Mouse (Mus musculus) MEL (cell line): ENCODE data around the gene Tbxas1. TPM values are rescaled to one million over a fixed set of nuclear protein-coding genes. Genes with fewer than 3 reads are reported as not detected.

Source experiments
- DNase-seq: peaks from one replicate; pipeline ENCODE4 v3.0.0; 2011; ENCODE audit warnings: low read depth, low spot score
- H3K27ac ChIP-seq: 2 replicates; pipeline ENCODE4 v1.5.1; 2012; ENCODE audit warnings: low read depth, mild to moderate bottlenecking, control low read depth, low read length, moderate library complexity; ENCODE audit not compliant: control insufficient read depth
- H3K27me3 ChIP-seq, 2 experiments: fragments of 150-350 bp in 1 of 2; sonication (generic) in 1 of 2; 2 replicates each; pipeline ENCODE4 v1.6.1; 2012; ENCODE audit warnings: low read length in 2 of 2, mild to moderate bottlenecking in 2 of 2, improper control_type of control experiment in 1 of 2, moderate library complexity in 1 of 2; ENCODE audit not compliant: insufficient read depth in 2 of 2, control insufficient read depth in 1 of 2
- H3K36me3 ChIP-seq, 2 experiments: 2 replicates each; pipeline ENCODE4 v1.6.1; 2012 to 2014; ENCODE audit warnings: low read length in 2 of 2, improper control_type of control experiment in 1 of 2, inconsistent platforms in 1 of 2, mild to moderate bottlenecking in 1 of 2; ENCODE audit not compliant: insufficient read depth in 2 of 2, control insufficient read depth in 1 of 2
- H3K4me1 ChIP-seq, 2 experiments: fragments of 150-350 bp in 1 of 2; sonication (generic) in 1 of 2; 2 replicates each; pipeline ENCODE4 v1.6.1; 2012; ENCODE audit warnings: low read length in 2 of 2, improper control_type of control experiment in 1 of 2, mild to moderate bottlenecking in 1 of 2; ENCODE audit not compliant: insufficient read depth in 2 of 2, control insufficient read depth in 1 of 2
- H3K4me3 ChIP-seq, 2 experiments: fragments of 150-350 bp in 1 of 2; sonication (generic) in 1 of 2; 2 replicates each; pipeline ENCODE4 v1.5.1; 2012; ENCODE audit warnings: low read depth in 2 of 2, low read length in 2 of 2, mild to moderate bottlenecking in 2 of 2, moderate library complexity in 2 of 2, control low read depth in 1 of 2, improper control_type of control experiment in 1 of 2; ENCODE audit not compliant: control insufficient read depth in 1 of 2, insufficient read depth in 1 of 2
- H3K79me2 ChIP-seq: 2 replicates; pipeline ENCODE4 v1.6.1; 2012; ENCODE audit warnings: mild to moderate bottlenecking, low read length, moderate library complexity; ENCODE audit not compliant: control insufficient read depth, poor library complexity, insufficient read depth
- H3K9ac ChIP-seq: 2 replicates; pipeline ENCODE4 v1.6.1; 2012; ENCODE audit warnings: low read depth, mild to moderate bottlenecking, control low read depth, low read length, moderate library complexity; ENCODE audit not compliant: control insufficient read depth, poor library complexity, severe bottlenecking
- H3K9me3 ChIP-seq: fragments of 150-350 bp; sonication (generic); replicated peaks from 2 replicates; pipeline ENCODE4 v1.6.1; 2012; ENCODE audit warnings: mild to moderate bottlenecking, low read length, improper control_type of control experiment, moderate library complexity; ENCODE audit not compliant: insufficient read depth
- BHLHE40 ChIP-seq: IDR thresholded peaks from 2 replicates; pipeline ENCODE4 v1.6.1; 2012; ENCODE audit warnings: low read depth, mild to moderate bottlenecking, inconsistent platforms, low read length, improper control_type of control experiment, borderline replicate concordance
- CHD1 ChIP-seq: IDR thresholded peaks from 2 replicates; pipeline ENCODE4 v1.6.1; 2012; ENCODE audit warnings: low read depth, mild to moderate bottlenecking, inconsistent platforms, low read length, improper control_type of control experiment
- CHD2 ChIP-seq: IDR thresholded peaks from 2 replicates; pipeline ENCODE4 v1.6.1; 2011; ENCODE audit warnings: low read length, improper control_type of control experiment
- CTCF ChIP-seq, 3 experiments: IDR thresholded peaks in 2 of 3; conservative IDR thresholded peaks in 1 of 3; 2 replicates each; pipeline ENCODE4 v1.5.1; 2011 to 2012; ENCODE audit warnings: low read length in 3 of 3, low read depth in 2 of 3, mild to moderate bottlenecking in 2 of 3, improper control_type of control experiment in 1 of 3, inconsistent platforms in 1 of 3, mixed read lengths in 1 of 3, moderate library complexity in 1 of 3; ENCODE audit not compliant: control insufficient read depth in 1 of 3, insufficient read depth in 1 of 3, poor library complexity in 1 of 3, severe bottlenecking in 1 of 3
- E2F4 ChIP-seq: IDR thresholded peaks from 2 replicates; pipeline ENCODE4 v1.6.1; 2011; ENCODE audit warnings: low read depth, low read length, improper control_type of control experiment, borderline replicate concordance
- ELF1 ChIP-seq: IDR thresholded peaks from 2 replicates; pipeline ENCODE4 v1.6.1; 2014; ENCODE audit warnings: low read depth, mild to moderate bottlenecking, inconsistent platforms, low read length, improper control_type of control experiment, moderate library complexity
- EP300 ChIP-seq, 2 experiments: IDR thresholded peaks; 2 replicates each; pipeline ENCODE4 v1.6.1; 2011; ENCODE audit warnings: improper control_type of control experiment in 2 of 2, low read length in 2 of 2, low read depth in 1 of 2, mild to moderate bottlenecking in 1 of 2
- ETS1 ChIP-seq: IDR thresholded peaks from 2 replicates; pipeline ENCODE4 v1.6.1; 2012; ENCODE audit warnings: low read depth, mild to moderate bottlenecking, inconsistent platforms, low read length, improper control_type of control experiment, moderate library complexity
- GABPA ChIP-seq: IDR thresholded peaks from 2 replicates; pipeline ENCODE4 v1.6.1; 2012; ENCODE audit warnings: low read depth, mild to moderate bottlenecking, inconsistent platforms, low read length, improper control_type of control experiment, moderate library complexity
- GATA1 ChIP-seq: IDR thresholded peaks from 2 replicates; pipeline ENCODE4 v1.6.1; 2011; ENCODE audit warnings: low read depth, low read length, improper control_type of control experiment
- HCFC1 ChIP-seq: IDR thresholded peaks from 2 replicates; pipeline ENCODE4 v1.6.1; 2012; ENCODE audit warnings: low read depth, mild to moderate bottlenecking, inconsistent platforms, low read length, improper control_type of control experiment, moderate library complexity
- JUND ChIP-seq: IDR thresholded peaks from 2 replicates; pipeline ENCODE4 v1.6.1; 2011; ENCODE audit warnings: low read depth, mild to moderate bottlenecking, improper control_type of control experiment, low read length
- MAFK ChIP-seq: IDR thresholded peaks from 2 replicates; pipeline ENCODE4 v1.6.1; 2011; ENCODE audit warnings: low read depth, mild to moderate bottlenecking, low read length, improper control_type of control experiment, borderline replicate concordance
- MAX ChIP-seq: IDR thresholded peaks from 2 replicates; pipeline ENCODE4 v1.6.1; 2011; ENCODE audit warnings: low read length, improper control_type of control experiment
- MAZ ChIP-seq: IDR thresholded peaks from 2 replicates; pipeline ENCODE4 v1.6.1; 2012; ENCODE audit warnings: low read depth, mild to moderate bottlenecking, inconsistent platforms, low read length, improper control_type of control experiment
- MEF2A ChIP-seq: IDR thresholded peaks from 2 replicates; pipeline ENCODE4 v1.6.1; 2014; ENCODE audit warnings: low read depth, mild to moderate bottlenecking, inconsistent platforms, low read length, improper control_type of control experiment; ENCODE audit not compliant: poor library complexity, insufficient replicate concordance, severe bottlenecking; ENCODE audit errors: extremely low read depth
- MXI1 ChIP-seq: IDR thresholded peaks from 2 replicates; pipeline ENCODE4 v1.6.1; 2011; ENCODE audit warnings: mild to moderate bottlenecking, low read depth, low read length, improper control_type of control experiment
- MYB ChIP-seq: IDR thresholded peaks from 2 replicates; pipeline ENCODE4 v1.6.1; 2011; ENCODE audit warnings: mild to moderate bottlenecking, low read depth, low read length, improper control_type of control experiment
- MYC ChIP-seq: IDR thresholded peaks from 2 replicates; pipeline ENCODE4 v1.6.1; 2011; ENCODE audit warnings: low read depth, mild to moderate bottlenecking, low read length, improper control_type of control experiment, moderate library complexity
- NELFE ChIP-seq: IDR thresholded peaks from 2 replicates; pipeline ENCODE4 v1.6.1; 2011; ENCODE audit warnings: low read depth, low read length, improper control_type of control experiment
- NRF1 ChIP-seq: IDR thresholded peaks from 2 replicates; pipeline ENCODE4 v1.6.1; 2014; ENCODE audit warnings: low read depth, mild to moderate bottlenecking, inconsistent platforms, low read length, improper control_type of control experiment, moderate library complexity; ENCODE audit not compliant: poor library complexity, insufficient read depth, severe bottlenecking
- POLR2A ChIP-seq, 2 experiments: IDR thresholded peaks; 2 replicates each; pipeline ENCODE4 v1.6.1; 2011 to 2012; ENCODE audit warnings: low read length in 2 of 2, mild to moderate bottlenecking in 2 of 2, control low read depth in 1 of 2, improper control_type of control experiment in 1 of 2, low read depth in 1 of 2, moderate library complexity in 1 of 2; ENCODE audit not compliant: control insufficient read depth in 1 of 2, insufficient read depth in 1 of 2, poor library complexity in 1 of 2
- POLR2AphosphoS2 ChIP-seq: IDR thresholded peaks from 2 replicates; pipeline ENCODE4 v1.6.1; 2011; ENCODE audit warnings: low read length, improper control_type of control experiment
- POLR2AphosphoS5 ChIP-seq: IDR thresholded peaks from 2 replicates; pipeline ENCODE4 v1.6.1; 2012; ENCODE audit warnings: low read depth, borderline replicate concordance, mild to moderate bottlenecking, inconsistent platforms, low read length, moderate library complexity, mixed read lengths
- RAD21 ChIP-seq: IDR thresholded peaks from 2 replicates; pipeline ENCODE4 v1.6.1; 2011; ENCODE audit warnings: mild to moderate bottlenecking, low read depth, low read length, improper control_type of control experiment
- RCOR1 ChIP-seq: IDR thresholded peaks from 2 replicates; pipeline ENCODE4 v1.6.1; 2012; ENCODE audit warnings: low read depth, mild to moderate bottlenecking, inconsistent platforms, low read length, improper control_type of control experiment
- SIN3A ChIP-seq: IDR thresholded peaks from 2 replicates; pipeline ENCODE4 v1.6.1; 2012; ENCODE audit warnings: low read length, improper control_type of control experiment, inconsistent platforms
- SMC3 ChIP-seq: IDR thresholded peaks from 2 replicates; pipeline ENCODE4 v1.6.1; 2011; ENCODE audit warnings: low read depth, low read length, improper control_type of control experiment
- TAL1 ChIP-seq: IDR thresholded peaks from 2 replicates; pipeline ENCODE4 v1.6.1; 2012; ENCODE audit warnings: mild to moderate bottlenecking, inconsistent platforms, low read length, moderate library complexity, mixed read lengths
- TBP ChIP-seq: IDR thresholded peaks from 2 replicates; pipeline ENCODE4 v1.8.0; 2011; ENCODE audit warnings: low read depth, low read length, improper control_type of control experiment
- TCF12 ChIP-seq: IDR thresholded peaks from 2 replicates; pipeline ENCODE4 v1.6.1; 2014; ENCODE audit warnings: low read depth, mild to moderate bottlenecking, inconsistent platforms, low read length, improper control_type of control experiment, moderate library complexity
- UBTF ChIP-seq: IDR thresholded peaks from 2 replicates; pipeline ENCODE4 v1.6.1; 2012; ENCODE audit warnings: low read depth, mild to moderate bottlenecking, inconsistent platforms, low read length, improper control_type of control experiment, moderate library complexity, borderline replicate concordance; ENCODE audit not compliant: insufficient read depth
- USF1 ChIP-seq: IDR thresholded peaks from 2 replicates; pipeline ENCODE4 v1.6.1; 2014; ENCODE audit warnings: low read depth, mild to moderate bottlenecking, inconsistent platforms, low read length, improper control_type of control experiment, moderate library complexity
- USF2 ChIP-seq, 2 experiments: IDR thresholded peaks; 2 replicates each; pipeline ENCODE4 v1.6.1; 2011 to 2012; ENCODE audit warnings: improper control_type of control experiment in 2 of 2, low read length in 2 of 2, borderline replicate concordance in 1 of 2, inconsistent platforms in 1 of 2, low read depth in 1 of 2, mild to moderate bottlenecking in 1 of 2; ENCODE audit not compliant: insufficient read depth in 1 of 2
- ZC3H11A ChIP-seq: IDR thresholded peaks from 2 replicates; pipeline ENCODE4 v1.6.1; 2012; ENCODE audit warnings: low read depth, mild to moderate bottlenecking, inconsistent platforms, low read length, improper control_type of control experiment
- ZKSCAN1 ChIP-seq: IDR thresholded peaks from 2 replicates; pipeline ENCODE4 v1.6.1; 2012; ENCODE audit warnings: low read depth, mild to moderate bottlenecking, inconsistent platforms, low read length, improper control_type of control experiment, moderate library complexity
- ZMIZ1 ChIP-seq: IDR thresholded peaks from 2 replicates; pipeline ENCODE4 v1.6.1; 2012; ENCODE audit warnings: low read depth, mild to moderate bottlenecking, inconsistent platforms, low read length, improper control_type of control experiment, moderate library complexity
- ZNF384 ChIP-seq: IDR thresholded peaks from 2 replicates; pipeline ENCODE4 v1.6.1; 2012; ENCODE audit warnings: low read depth, mild to moderate bottlenecking, inconsistent platforms, low read length, improper control_type of control experiment
- polyA plus RNA-seq, 2 experiments: library from polyadenylated mRNA; stranded (reverse) in 1 of 2; unstranded in 1 of 2; fragments of >175 nt in 1 of 2; fragments of >200 nt in 1 of 2; gene quantifications; 2 replicates each; pipeline versions ENCODE4 v1.2.1 to v1.2.4; 2012; ENCODE audit warnings: low replicate concordance in 2 of 2, low read depth in 1 of 2; ENCODE audit not compliant: insufficient read length in 2 of 2, insufficient read depth in 1 of 2, missing spikeins in 1 of 2
- total RNA-seq: library from RNA; depleted of rRNA; stranded (reverse); fragments of 300-350 nt; gene quantifications from 2 replicates; pipeline ENCODE4 v1.2.3, GENCODE M21; 2012

Tbxas1 gene
- total and polyA plus RNA-seq, 3 experiments, result 0.54 to 2.7 TPM; not detected in 1

DNA sequence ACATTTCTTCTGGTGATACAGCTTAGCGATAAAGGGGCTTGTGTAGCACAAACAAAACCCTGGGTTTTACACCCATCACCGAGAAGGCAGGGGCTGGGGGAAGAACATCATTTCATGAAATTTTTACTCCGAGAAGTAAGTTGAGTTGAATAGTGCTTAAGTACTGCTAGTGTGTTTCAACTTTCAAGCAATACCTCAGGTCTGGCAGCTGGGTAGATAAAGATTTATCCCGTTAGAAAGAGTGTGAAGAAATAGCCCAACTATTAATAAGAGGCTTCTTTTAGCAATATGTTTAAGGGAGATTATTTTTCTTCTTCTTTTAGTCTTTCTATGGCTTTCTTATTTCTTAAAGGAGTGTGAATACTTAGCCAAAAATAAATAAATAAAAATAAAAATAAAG, 48.2 kb downstream of the Tbxas1 start:
- H3K4me3 ChIP-seq, result peak overlapping the region; percentile 27 to 48
- peak overlapping the region; percentile 66 for H3K9ac ChIP-seq
- H3K27ac ChIP-seq, result peak overlapping the region; percentile 96
- DNase-seq, result peak; percentile 61
- H3K79me2 ChIP-seq, result no peaks in the 10 kb centered on the region; the same call in 1 of the 2 replicates
- H3K27me3 ChIP-seq, result no peaks in the 10 kb centered on the region
- H3K36me3 ChIP-seq, result peaks cover 0 to 44% of the 10 kb centered on the region in 2 experiments; a peak in 2 of 4 replicates
- no peaks in the 10 kb centered on the region for H3K9me3 ChIP-seq
- peaks cover 28 to 53% of the 10 kb centered on the region in 2 experiments for H3K4me1 ChIP-seq
- no peak for TF ChIP-seq MYC
- no peak for TF ChIP-seq GABPA
- no peak for TF ChIP-seq POLR2AphosphoS2
- no peak for TF ChIP-seq HCFC1
- TF ChIP-seq RAD21, result no peak
- TF ChIP-seq EP300 (IDR thresholded peaks at IDR 0.05; ENCODE audit: low read depth in 1 of 2, low read length in 2 of 2), result peak in 1 of 2 experiments; percentile 65; a peak in 3 of 4 replicates
- no peak for TF ChIP-seq POLR2A (IDR thresholded peaks at IDR 0.05; ENCODE audit: control insufficient read depth in 1 of 2, insufficient read depth in 1 of 2, low read depth in 1 of 2, low read length in 2 of 2, poor library complexity in 1 of 2)
- TF ChIP-seq MAZ, result no peak
- TF ChIP-seq NELFE, result no peak
- TF ChIP-seq MEF2A, result 0 out of 2 replicates have a peak, but pooled peaks have one; percentile 11
- TF ChIP-seq ZKSCAN1, result no peak
- TF ChIP-seq ZC3H11A, result no peak
- no peak for TF ChIP-seq UBTF
- TF ChIP-seq MAX, result no peak
- TF ChIP-seq USF2 (IDR thresholded peaks at IDR 0.05; ENCODE audit: borderline replicate concordance in 1 of 2, insufficient read depth in 1 of 2, low read depth in 1 of 2, low read length in 2 of 2), result no peak
- no peak for TF ChIP-seq E2F4
- TF ChIP-seq ETS1, result peak; percentile 61
- no peak for TF ChIP-seq JUND
- no peak for TF ChIP-seq ZNF384
- TF ChIP-seq BHLHE40, result no peak
- no peak for TF ChIP-seq SMC3
- peak; percentile 34; the same call in 1 of the 2 replicates for TF ChIP-seq CHD1
- TF ChIP-seq ZMIZ1, result no peak
- TF ChIP-seq RCOR1, result peak; percentile 43; the same call in 1 of the 2 replicates
- TF ChIP-seq POLR2AphosphoS5, result no peak
- no peak for TF ChIP-seq SIN3A
- peak; percentile 80 for TF ChIP-seq TCF12
- no peak for TF ChIP-seq TBP
- TF ChIP-seq MXI1, result no peak
- TF ChIP-seq NRF1, result no peak
- no peak for TF ChIP-seq CTCF (IDR thresholded peaks at IDR 0.05 in 2 of 3, conservative IDR thresholded peaks at IDR 0.05 in 1 of 3; ENCODE audit: control insufficient read depth in 1 of 3, insufficient read depth in 1 of 3, low read depth in 2 of 3, low read length in 3 of 3, poor library complexity in 1 of 3, severe bottlenecking in 1 of 3)
- TF ChIP-seq USF1, result no peak
- no peak for TF ChIP-seq MYB
- no peak for TF ChIP-seq MAFK
- TF ChIP-seq CHD2, result no peak
- TF ChIP-seq GATA1, result peak; percentile 60
- no peak for TF ChIP-seq TAL1
- no peak for TF ChIP-seq ELF1
